Mouse (Mus musculus): ENCODE data around the gene Rarb.
A peak's percentile ranks its signal among the peaks of the same experiment; 100 is the strongest.

Gene Rarb

GRCm38 (mm10) chr14:16818602-16819250 lies at the start of gene Rarb:
Gene Rarb, minus strand, starts transcription at chr14:16819156.
- no peak for DNase-seq (ENCODE audit: low read depth, low spot score)

GRCm38 (mm10) chr14:16842036-16842435 lies 23.1 kb upstream of the Rarb start:
- no peak for DNase-seq (ENCODE audit: low read depth, low spot score)

- no peak for DNase-seq (ENCODE audit: low read depth, low spot score)
Observed at GRCm38 (mm10) chr14:16841597-16841989, 22.6 kb upstream of the Rarb start.

- no peak for DNase-seq (ENCODE audit: low read depth, low spot score)
Observed at GRCm38 (mm10) chr14:16840951-16841596, 22.1 kb upstream of the Rarb start.

- no peak for DNase-seq (ENCODE audit: low read depth, low spot score)
Observed at GRCm38 (mm10) chr14:16840135-16840534, 21.2 kb upstream of the Rarb start.

- no peak for DNase-seq (ENCODE audit: low read depth, low spot score)
Observed at GRCm38 (mm10) chr14:16815096-16815741, 3.7 kb downstream of the Rarb start.

- no peak for DNase-seq (ENCODE audit: low read depth, low spot score)
Observed at GRCm38 (mm10) chr14:16806155-16806554, 12.8 kb downstream of the Rarb start.

GRCm38 (mm10) chr14:16790161-16790560 lies 28.8 kb downstream of the Rarb start:
- peak; percentile 75 for DNase-seq (ENCODE audit: low read depth, low spot score)

- DNase-seq (ENCODE audit: low read depth, low spot score): no peak
Observed at GRCm38 (mm10) chr14:16781942-16782541, 36.9 kb downstream of the Rarb start.

GRCm38 (mm10) chr14:16776723-16777381 lies 42.1 kb downstream of the Rarb start:
- no peak for DNase-seq (ENCODE audit: low read depth, low spot score)

GRCm38 (mm10) chr14:16772927-16773326 lies 46.0 kb downstream of the Rarb start:
- no peak for DNase-seq (ENCODE audit: low read depth, low spot score)

GRCm38 (mm10) chr14:16765891-16766290 lies 53.1 kb downstream of the Rarb start:
- DNase-seq (ENCODE audit: low read depth, low spot score): no peak

GRCm38 (mm10) chr14:16762773-16763172 lies 56.2 kb downstream of the Rarb start:
- no peak for DNase-seq (ENCODE audit: low read depth, low spot score)

- DNase-seq (ENCODE audit: low read depth, low spot score): no peak
Observed at GRCm38 (mm10) chr14:16758773-16759434, 60.1 kb downstream of the Rarb start.

GRCm38 (mm10) chr14:16755601-16756000 lies 63.4 kb downstream of the Rarb start:
- DNase-seq (ENCODE audit: low read depth, low spot score): peak; percentile 59

GRCm38 (mm10) chr14:16752648-16753047 lies 66.3 kb downstream of the Rarb start:
- DNase-seq (ENCODE audit: low read depth, low spot score): no peak

- DNase-seq (ENCODE audit: low read depth, low spot score): no peak
Observed at GRCm38 (mm10) chr14:16746982-16747578, 71.9 kb downstream of the Rarb start.

- DNase-seq (ENCODE audit: low read depth, low spot score): no peak
Observed at GRCm38 (mm10) chr14:16740982-16741739, 77.8 kb downstream of the Rarb start.

- DNase-seq (ENCODE audit: low read depth, low spot score): no peak
Observed at GRCm38 (mm10) chr14:16738538-16738937, 80.4 kb downstream of the Rarb start.

- DNase-seq (ENCODE audit: low read depth, low spot score): no peak
Observed at GRCm38 (mm10) chr14:16737781-16738180, 81.2 kb downstream of the Rarb start.

Measured in R1 (cell line).